Mouse (Mus musculus) cortical plate, adult 2 months (tissue): ENCODE measurements around the gene Large1.

Source experiments
- CTCF ChIP-seq: fragments of 200-500 bp; IDR thresholded peaks from 2 replicates; pipeline ENCODE4 v1.5.1; 2011; ENCODE audit warnings: mild to moderate bottlenecking, control low read depth, low read length; ENCODE audit not compliant: insufficient read depth; ENCODE audit errors: extremely low read depth
- POLR2A ChIP-seq: fragments of 200-500 bp; IDR thresholded peaks from 2 replicates; pipeline ENCODE4 v1.6.1; 2011; ENCODE audit warnings: mild to moderate bottlenecking, low read length, control low read depth; ENCODE audit not compliant: insufficient read depth; ENCODE audit errors: extremely low read depth

- no peak for TF ChIP-seq POLR2A
- TF ChIP-seq CTCF, result no peak
These were observed 300.9 kb downstream of the Large1 start for GRCm38 (mm10) chr8:73052414-73052813.
